ENCODE assay signal across 20 mouse cellular contexts in the genomic region with DNA sequence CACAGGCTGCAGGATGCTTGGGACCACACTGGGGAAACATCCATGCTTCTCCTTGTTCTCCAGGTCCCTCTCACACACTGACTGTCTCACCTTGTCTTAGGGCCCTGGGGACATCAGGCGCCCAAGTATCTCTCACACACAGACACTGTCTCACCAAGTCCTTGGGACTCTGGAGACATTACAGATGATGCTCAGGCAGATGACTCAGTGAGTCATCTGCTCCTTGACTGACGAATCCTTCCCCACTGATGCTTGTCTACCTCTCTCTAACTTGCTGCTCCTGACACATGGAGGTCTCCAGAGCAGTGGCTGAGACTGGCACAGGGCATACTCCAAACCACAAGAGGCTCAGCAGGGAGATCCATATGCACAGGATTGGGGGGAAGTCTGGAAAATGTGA.
"Had no signal": no experiment of that assay in that cellular context is flagged by ENCODE, and none has a peak within 500 bp of the region (broad histone marks: within the 10 kb centered on the region; RNA-seq: fewer than 3 reads in every experiment).

No protein-coding gene starts in this region.

- H3K9me3 ChIP-seq: limb, embryonic 12.5 days; limb, embryonic 15.5 days; megakaryocyte, embryonic 14.5 days; midbrain, embryonic 12.5 days; neural tube, embryonic 13.5 days; stomach, embryonic 15.5 days had no signal

- H3K36me3 ChIP-seq: limb, embryonic 12.5 days; limb, embryonic 15.5 days; midbrain, embryonic 12.5 days; neural tube, embryonic 13.5 days; stomach, embryonic 15.5 days had no signal

- H3K27ac ChIP-seq: limb, embryonic 12.5 days; limb, embryonic 15.5 days; liver, embryonic 14.5 days; midbrain, embryonic 12.5 days; neural tube, embryonic 13.5 days; stomach, embryonic 15.5 days had no signal

- H3K4me3 ChIP-seq: limb, embryonic 12.5 days; limb, embryonic 15.5 days; megakaryocyte, embryonic 14.5 days; midbrain, embryonic 12.5 days; myocyte; neural tube, embryonic 13.5 days; stomach, embryonic 15.5 days had no signal

- ATAC-seq: liver, postnatal 0 days; lung, postnatal 0 days had no signal

- H3K4me1 ChIP-seq: limb, embryonic 12.5 days; limb, embryonic 15.5 days; megakaryocyte, embryonic 14.5 days; midbrain, embryonic 12.5 days; stomach, embryonic 15.5 days had no signal

- DNase-seq: kidney, adult 9 months; kidney, postnatal 14 days; kidney, postnatal 4 days; left cerebral cortex, postnatal 4 days; liver, postnatal 0 days; retina, postnatal 1 day; right cerebral cortex, postnatal 25 days; spleen, adult 18-20 months; thymus, postnatal 25 days had no signal

- H3K9ac ChIP-seq: limb, embryonic 12.5 days; limb, embryonic 15.5 days; liver, embryonic 14.5 days; liver, postnatal 0 days; lung, embryonic 14.5 days; midbrain, embryonic 12.5 days; neural tube, embryonic 13.5 days; stomach, embryonic 15.5 days had no signal

- H3K27me3 ChIP-seq: limb, embryonic 12.5 days; limb, embryonic 15.5 days; megakaryocyte, embryonic 14.5 days; midbrain, embryonic 12.5 days; neural tube, embryonic 13.5 days; stomach, embryonic 15.5 days had no signal

- H3K4me2 ChIP-seq: limb, embryonic 12.5 days; limb, embryonic 15.5 days; liver, embryonic 11.5 days; lung, embryonic 14.5 days; midbrain, embryonic 12.5 days; neural tube, embryonic 13.5 days; stomach, embryonic 15.5 days had no signal
